Mouse (Mus musculus): Measurements from ENCODE around the gene Gabbr2.
A peak's percentile ranks its signal among the peaks of the same experiment; 100 is the strongest.
"Not testable (repeated sequence)": the region's sequence is repeated elsewhere in the genome, so short reads cannot be mapped to it uniquely, and the experiment has no call there.

The Gabbr2 gene

DNA sequence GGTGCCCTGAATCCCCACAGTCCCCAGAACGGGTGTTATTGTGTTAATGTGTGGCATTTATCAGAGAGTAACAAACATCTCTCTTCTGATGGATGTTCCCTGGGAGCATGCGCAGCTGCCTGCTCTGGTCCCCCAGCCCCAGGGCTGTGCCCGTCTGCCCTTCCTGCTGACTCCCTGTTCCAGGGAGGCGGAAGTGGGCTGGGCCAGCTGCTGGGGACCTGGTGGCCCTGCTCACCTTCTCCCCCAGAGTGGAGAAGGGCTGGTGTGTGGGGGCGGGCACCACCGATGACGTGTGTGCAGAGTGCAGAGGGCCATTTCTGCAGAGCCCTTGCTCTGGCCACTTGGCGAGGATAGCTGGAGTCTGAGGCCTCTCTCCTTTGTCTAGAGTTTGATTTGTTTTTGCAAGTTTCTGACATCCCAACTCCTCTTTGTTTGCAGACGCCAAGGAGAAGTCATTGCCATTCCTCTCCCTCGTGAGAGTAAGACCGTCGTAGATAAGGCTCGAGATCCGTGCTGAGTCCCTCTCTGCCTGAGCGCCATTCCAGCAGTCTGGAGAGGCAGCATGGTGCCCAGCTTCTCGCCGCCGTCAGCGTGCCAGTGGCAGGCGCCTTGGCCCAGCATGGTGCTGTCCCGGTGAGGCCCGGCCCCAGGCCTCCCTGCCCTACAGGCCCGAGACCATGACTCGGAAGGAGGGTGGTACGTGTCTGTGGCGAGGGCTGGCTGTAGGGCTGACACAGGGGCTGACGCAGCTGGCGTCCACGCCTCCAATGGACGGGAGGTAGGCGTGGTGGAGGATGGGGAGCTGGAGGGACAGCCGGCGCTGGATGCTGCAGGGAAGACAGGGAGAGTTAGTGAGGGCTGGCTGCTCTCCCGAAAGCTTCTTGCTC, 327.3 kb downstream of the Gabbr2 start:
- Histone ChIP-seq H3K27me3 (ENCODE audit: control insufficient read depth, insufficient read depth, low read length, poor library complexity, severe bottlenecking) (no peaks in the 10 kb centered on the region), H3K36me3 (ENCODE audit: control insufficient read depth, insufficient read depth, low read length, poor library complexity, severe bottlenecking) (no peaks in the 10 kb centered on the region)
- no peak for DNase-seq (ENCODE audit: low read depth, low spot score)

DNA sequence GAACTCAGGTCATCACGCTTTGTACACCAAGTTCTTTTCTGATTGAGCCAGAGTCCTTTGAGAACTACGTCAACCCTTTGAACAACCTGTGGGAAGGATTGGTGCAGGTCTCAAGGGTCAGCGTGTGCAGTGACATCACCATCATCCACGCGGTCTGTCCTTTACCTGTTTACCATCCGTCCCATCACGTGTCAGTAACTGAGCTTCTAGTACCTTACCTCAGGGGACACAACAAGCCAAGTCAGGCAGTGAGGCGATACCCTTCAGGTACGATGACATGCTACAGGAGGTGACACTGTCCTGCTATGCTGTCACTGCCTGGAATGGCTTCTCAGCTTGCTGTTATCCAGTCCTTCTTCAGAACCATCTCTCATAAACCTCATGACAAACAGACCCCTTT, 330.2 kb downstream of the Gabbr2 start:
- H3K36me3 ChIP-seq (ENCODE audit: control insufficient read depth, insufficient read depth, low read length, poor library complexity, severe bottlenecking): no peaks in the 10 kb centered on the region
- H3K27me3 ChIP-seq (ENCODE audit: control insufficient read depth, insufficient read depth, low read length, poor library complexity, severe bottlenecking): no peaks in the 10 kb centered on the region
- DNase-seq (ENCODE audit: low read depth, low spot score): no peak

DNA sequence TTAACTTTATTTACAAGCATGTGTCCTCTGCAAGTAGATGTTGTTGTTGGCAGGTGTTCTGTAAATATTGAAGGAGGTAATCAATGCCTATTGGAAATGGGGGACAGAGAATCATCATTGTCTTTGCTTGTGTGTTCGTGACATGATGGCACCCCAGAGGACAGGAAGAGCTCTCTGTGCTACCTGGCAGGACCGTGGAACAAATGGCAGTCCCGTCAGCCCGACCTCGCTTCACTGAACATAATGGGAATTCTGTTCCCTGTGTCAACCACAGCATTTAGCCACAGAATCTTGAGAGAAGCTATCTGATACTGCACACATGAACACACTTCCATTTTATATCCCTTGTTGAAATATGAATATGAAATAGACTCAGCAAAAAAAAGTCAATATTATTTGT, 332.7 kb downstream of the Gabbr2 start:
- Histone ChIP-seq H3K27me3 (ENCODE audit: control insufficient read depth, insufficient read depth, low read length, poor library complexity, severe bottlenecking) (no peaks in the 10 kb centered on the region), H3K36me3 (ENCODE audit: control insufficient read depth, insufficient read depth, low read length, poor library complexity, severe bottlenecking) (no peaks in the 10 kb centered on the region)
- no peak for DNase-seq (ENCODE audit: low read depth, low spot score)

DNA sequence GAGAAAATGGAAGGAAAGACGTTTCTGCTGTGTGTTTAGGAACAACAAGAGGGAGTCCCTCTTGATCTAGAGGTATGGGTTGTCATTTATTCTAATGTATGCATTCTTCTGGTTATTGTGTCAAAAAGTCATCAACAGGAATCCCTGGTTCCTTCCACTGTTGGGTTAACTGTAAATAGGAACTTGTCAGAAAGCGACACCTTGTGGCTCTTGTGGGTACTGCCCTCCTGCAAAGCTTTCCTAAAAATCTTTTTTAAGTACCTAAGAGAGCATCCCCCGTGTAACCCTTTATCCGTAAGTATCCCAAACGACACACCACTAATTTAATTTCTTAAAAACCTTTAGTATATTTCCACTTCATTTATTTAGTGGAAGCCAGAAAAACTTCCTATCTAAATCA, 334.6 kb downstream of the Gabbr2 start:
- peak; percentile 90 for DNase-seq (ENCODE audit: low read depth, low spot score)
- H3K36me3 ChIP-seq (ENCODE audit: control insufficient read depth, insufficient read depth, low read length, poor library complexity, severe bottlenecking): no peaks in the 10 kb centered on the region
- no peaks in the 10 kb centered on the region for H3K27me3 ChIP-seq (ENCODE audit: control insufficient read depth, insufficient read depth, low read length, poor library complexity, severe bottlenecking)

GRCm38 (mm10) chr4:46655956-46656355, 335.7 kb downstream of the Gabbr2 start:
- DNase-seq (ENCODE audit: low read depth, low spot score): no peak
- Histone ChIP-seq H3K27me3 (ENCODE audit: control insufficient read depth, insufficient read depth, low read length, poor library complexity, severe bottlenecking) (no peaks in the 10 kb centered on the region), H3K36me3 (ENCODE audit: control insufficient read depth, insufficient read depth, low read length, poor library complexity, severe bottlenecking) (no peaks in the 10 kb centered on the region)

- DNase-seq (ENCODE audit: low read depth, low spot score): no peak
- H3K27me3 ChIP-seq (ENCODE audit: control insufficient read depth, insufficient read depth, low read length, poor library complexity, severe bottlenecking): no peaks in the 10 kb centered on the region
- no peaks in the 10 kb centered on the region for H3K36me3 ChIP-seq (ENCODE audit: control insufficient read depth, insufficient read depth, low read length, poor library complexity, severe bottlenecking)
Observed at GRCm38 (mm10) chr4:46655298-46655697, 336.4 kb downstream of the Gabbr2 start.

DNA sequence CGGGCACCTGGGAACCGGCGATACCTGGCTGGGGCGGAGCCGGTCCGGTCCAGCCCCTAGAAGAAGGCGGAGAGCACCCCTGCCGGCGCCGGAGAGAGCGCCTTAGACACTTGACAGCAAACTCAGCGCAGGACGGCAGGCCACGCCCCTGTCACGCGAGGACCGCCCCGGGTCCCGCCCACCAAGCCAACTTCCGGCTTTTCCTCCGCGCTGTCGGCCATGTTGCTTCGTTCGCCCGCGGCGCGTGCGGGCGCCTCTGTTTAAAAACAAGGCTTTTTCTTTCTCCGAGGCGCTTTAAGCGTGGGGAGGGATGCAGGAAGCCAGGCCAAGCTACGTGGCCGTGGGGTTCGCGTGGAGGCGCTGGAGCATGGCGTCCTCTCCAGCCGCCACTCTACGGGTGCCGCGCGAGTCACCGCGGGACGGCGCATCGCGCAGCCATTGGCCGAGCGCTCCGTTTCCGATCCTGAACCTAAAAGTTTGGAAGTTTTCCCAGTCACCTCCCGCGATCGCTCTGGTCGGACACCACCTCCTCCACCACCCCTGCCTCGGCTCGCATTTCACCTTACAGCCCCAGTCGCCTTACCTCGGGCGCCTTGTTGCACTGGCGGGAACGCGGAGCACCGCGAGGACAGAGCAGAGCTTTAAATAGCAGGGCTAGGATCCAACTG, 341.5 kb downstream of the Gabbr2 start, which contains the start of gene Tbc1d2:
Tbc1d2 (minus strand) TSS at position 124 of the 668 bp plus-strand sequence.
- Histone ChIP-seq H3K27me3 (ENCODE audit: control insufficient read depth, insufficient read depth, low read length, poor library complexity, severe bottlenecking) (no peaks in the 10 kb centered on the region), H3K36me3 (ENCODE audit: control insufficient read depth, insufficient read depth, low read length, poor library complexity, severe bottlenecking) (no peaks in the 10 kb centered on the region)
- peak; percentile 97 for DNase-seq (ENCODE audit: low read depth, low spot score)

GRCm38 (mm10) chr4:46649161-46649560, 342.5 kb downstream of the Gabbr2 start:
- DNase-seq (ENCODE audit: low read depth, low spot score): no peak
- Histone ChIP-seq H3K36me3 (ENCODE audit: control insufficient read depth, insufficient read depth, low read length, poor library complexity, severe bottlenecking) (no peaks in the 10 kb centered on the region), H3K27me3 (ENCODE audit: control insufficient read depth, insufficient read depth, low read length, poor library complexity, severe bottlenecking) (no peaks in the 10 kb centered on the region)

GRCm38 (mm10) chr4:46643676-46644112, 348.0 kb downstream of the Gabbr2 start:
- H3K27me3 ChIP-seq (ENCODE audit: control insufficient read depth, insufficient read depth, low read length, poor library complexity, severe bottlenecking): no peaks in the 10 kb centered on the region
- DNase-seq (ENCODE audit: low read depth, low spot score): no peak
- H3K36me3 ChIP-seq (ENCODE audit: control insufficient read depth, insufficient read depth, low read length, poor library complexity, severe bottlenecking): no peaks in the 10 kb centered on the region

DNA sequence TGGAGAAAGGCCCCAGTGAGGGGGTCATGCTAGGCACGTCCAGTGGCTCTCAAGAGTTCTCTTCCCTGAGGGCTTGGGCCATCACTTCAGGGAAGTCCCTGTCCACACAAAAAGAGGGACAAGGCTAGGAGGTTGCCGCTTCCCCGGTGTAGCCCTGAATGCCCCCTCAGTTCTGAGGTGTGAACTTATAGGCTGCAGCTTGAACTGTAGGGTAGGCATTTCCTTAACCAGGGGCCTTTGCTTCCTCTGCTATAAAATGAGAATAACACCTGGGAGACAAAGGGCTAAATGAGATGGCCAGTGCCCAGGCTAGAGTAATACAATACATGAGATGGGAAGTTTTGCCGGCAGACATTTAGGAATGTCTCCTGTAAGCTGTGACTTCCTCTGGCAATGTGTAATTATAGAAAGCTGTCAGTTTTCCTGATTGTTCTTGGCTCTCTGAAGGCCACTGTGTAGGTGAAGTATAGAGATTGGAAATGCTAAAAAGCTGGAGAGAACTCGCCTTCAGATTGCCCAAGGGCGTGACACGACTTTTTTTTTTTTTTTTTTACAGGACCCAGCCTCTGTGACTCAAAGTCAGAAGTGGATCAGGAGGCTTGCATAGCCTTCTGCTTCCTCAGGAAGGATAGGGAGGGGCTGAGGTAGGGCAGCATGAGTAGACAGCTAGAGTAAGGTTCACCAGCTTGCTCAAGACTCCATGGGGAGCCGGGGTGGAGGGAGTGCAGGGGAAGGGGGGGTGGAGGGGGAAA, 348.6 kb downstream of the Gabbr2 start:
- Histone ChIP-seq H3K36me3 (ENCODE audit: control insufficient read depth, insufficient read depth, low read length, poor library complexity, severe bottlenecking) (no peaks in the 10 kb centered on the region), H3K27me3 (ENCODE audit: control insufficient read depth, insufficient read depth, low read length, poor library complexity, severe bottlenecking) (peaks cover 2% of the 10 kb centered on the region; the same call in 1 of the 2 replicates)
- no peak for DNase-seq (ENCODE audit: low read depth, low spot score)

- H3K36me3 ChIP-seq (ENCODE audit: control insufficient read depth, insufficient read depth, low read length, poor library complexity, severe bottlenecking): no peaks in the 10 kb centered on the region
- no peak for DNase-seq (ENCODE audit: low read depth, low spot score)
Observed at GRCm38 (mm10) chr4:46641283-46641682, 350.4 kb downstream of the Gabbr2 start.

GRCm38 (mm10) chr4:46639866-46640265, 351.8 kb downstream of the Gabbr2 start:
- no peaks in the 10 kb centered on the region for H3K36me3 ChIP-seq (ENCODE audit: control insufficient read depth, insufficient read depth, low read length, poor library complexity, severe bottlenecking)

More at GRCm38 (mm10) chr4:46641283-46641682, 350.4 kb downstream of the Gabbr2 start:
- H3K27me3 ChIP-seq (ENCODE audit: control insufficient read depth, insufficient read depth, low read length, poor library complexity, severe bottlenecking): peaks cover 2% of the 10 kb centered on the region; the same call in 1 of the 2 replicates

DNA sequence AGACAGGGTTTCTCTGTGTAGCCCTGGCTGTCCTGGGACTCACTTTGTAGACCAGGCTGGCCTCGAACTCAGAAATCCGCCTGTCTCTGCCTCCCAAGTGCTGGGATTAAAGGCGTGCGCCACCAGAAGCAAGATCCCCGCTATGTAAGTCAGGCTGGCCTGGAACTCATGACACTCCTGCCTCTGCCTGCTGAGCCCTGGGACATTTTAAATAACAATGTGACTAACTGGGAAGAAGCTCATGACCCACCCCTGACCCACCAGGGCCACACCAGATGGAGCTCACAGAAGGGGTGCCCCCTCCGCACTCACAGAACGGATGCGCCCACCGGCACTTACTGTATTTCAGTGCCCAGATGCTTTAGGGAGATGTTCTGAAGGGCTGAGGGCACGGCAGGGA, 354.4 kb downstream of the Gabbr2 start:
- not testable (repeated sequence) for H3K27me3 ChIP-seq (ENCODE audit: control insufficient read depth, insufficient read depth, low read length, poor library complexity, severe bottlenecking); H3K36me3 ChIP-seq (ENCODE audit: control insufficient read depth, insufficient read depth, low read length, poor library complexity, severe bottlenecking); DNase-seq (ENCODE audit: low read depth, low spot score)

More at GRCm38 (mm10) chr4:46639866-46640265, 351.8 kb downstream of the Gabbr2 start:
- DNase-seq (ENCODE audit: low read depth, low spot score): no peak
- peaks cover 2% of the 10 kb centered on the region; the same call in 1 of the 2 replicates for H3K27me3 ChIP-seq (ENCODE audit: control insufficient read depth, insufficient read depth, low read length, poor library complexity, severe bottlenecking)

DNA sequence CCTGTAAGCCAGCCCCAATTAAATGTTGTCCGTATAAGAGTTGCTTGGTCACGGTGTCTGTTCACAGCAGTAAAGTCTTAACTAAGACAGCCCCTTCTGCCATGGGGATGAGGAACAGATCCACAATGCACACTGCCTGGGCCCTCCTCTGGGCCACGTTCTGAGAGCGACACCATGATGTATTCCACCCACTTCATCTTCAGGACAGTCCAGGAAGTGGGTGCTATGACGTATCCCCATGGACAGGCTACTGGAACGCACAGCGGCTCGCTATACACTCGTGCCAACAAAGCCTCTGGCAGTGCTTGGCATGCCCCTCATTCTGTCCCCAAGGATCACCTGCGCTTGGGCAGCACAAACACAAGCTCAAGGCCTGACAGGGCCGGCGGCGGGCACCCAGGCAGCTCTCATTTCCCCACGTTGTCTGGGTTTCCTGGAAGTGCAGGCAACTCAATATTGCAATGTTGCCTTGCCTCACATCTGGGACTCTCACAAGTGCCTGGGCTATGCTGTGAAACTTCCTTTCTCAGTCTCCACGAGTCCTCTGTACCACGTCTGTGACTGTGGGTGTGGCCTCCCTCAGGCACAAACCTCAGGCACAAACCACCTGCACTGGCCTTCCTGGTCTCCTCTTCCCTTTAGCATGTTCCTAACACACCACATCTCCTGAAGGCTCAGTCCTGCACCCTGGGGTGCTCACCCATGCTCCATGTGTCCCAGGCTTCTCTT, 355.8 kb downstream of the Gabbr2 start:
- Histone ChIP-seq H3K27me3 (ENCODE audit: control insufficient read depth, insufficient read depth, low read length, poor library complexity, severe bottlenecking) (peaks cover 2% of the 10 kb centered on the region; the same call in 1 of the 2 replicates), H3K36me3 (ENCODE audit: control insufficient read depth, insufficient read depth, low read length, poor library complexity, severe bottlenecking) (no peaks in the 10 kb centered on the region)
- no peak for DNase-seq (ENCODE audit: low read depth, low spot score)
